Mouse (Mus musculus) spleen, adult 2 months (tissue): Measurements from ENCODE around the gene 2810006K23Rik. TPM values are rescaled to one million over a fixed set of nuclear protein-coding genes. Genes with fewer than 3 reads are reported as not detected.

Experiments
- DNase-seq, 2 experiments: peaks; one replicate each; pipeline versions ENCODE4 v3.0.0 to v3.0.0-alpha.2; 2012 to 2021; ENCODE audit warnings: low spot score in 2 of 2, low read depth in 1 of 2
- H3K27ac ChIP-seq: fragments of 200-500 bp; 2 replicates; pipeline ENCODE4 v1.5.1; 2012; ENCODE audit warnings: low read length, inconsistent platforms; ENCODE audit not compliant: insufficient read depth
- H3K27me3 ChIP-seq: fragments of 200-500 bp; 2 replicates; pipeline ENCODE4 v1.6.1; 2012; ENCODE audit warnings: mild to moderate bottlenecking, moderate library complexity, low read length, inconsistent platforms; ENCODE audit not compliant: control insufficient read depth, insufficient read depth
- H3K36me3 ChIP-seq: fragments of 200-500 bp; 2 replicates; pipeline ENCODE4 v1.6.1; 2012; ENCODE audit warnings: mild to moderate bottlenecking, low read length, inconsistent platforms; ENCODE audit not compliant: control insufficient read depth, insufficient read depth
- H3K4me1 ChIP-seq: fragments of 200-500 bp; 2 replicates; pipeline ENCODE4 v1.6.1; 2011; ENCODE audit warnings: inconsistent platforms; ENCODE audit not compliant: control insufficient read depth, insufficient read depth, insufficient read length
- H3K4me3 ChIP-seq: fragments of 200-500 bp; 2 replicates; pipeline ENCODE4 v1.5.1; 2011; ENCODE audit warnings: mild to moderate bottlenecking, inconsistent platforms; ENCODE audit not compliant: insufficient read depth, insufficient read length; ENCODE audit errors: extremely low read depth
- CTCF ChIP-seq: fragments of 200-500 bp; IDR thresholded peaks from 2 replicates; pipeline ENCODE4 v1.5.1; 2011; ENCODE audit warnings: mild to moderate bottlenecking, inconsistent platforms; ENCODE audit not compliant: insufficient read depth, insufficient read length, insufficient replicate concordance; ENCODE audit errors: extremely low read depth
- POLR2A ChIP-seq: fragments of 200-500 bp; IDR thresholded peaks from 2 replicates; pipeline ENCODE4 v1.6.1; 2011; ENCODE audit warnings: low read depth, low read length, inconsistent platforms
- WGBS: fragments of 180-500 bp; shearing (Covaris S2); methylation state at CpG from one replicate; pipeline ENCODE4 v1.1.7; 2018; 5-methylcytosine and 5-hydroxymethylcytosine counted together
- polyA plus RNA-seq: library from polyadenylated mRNA; depleted of rRNA; stranded (reverse); fragments of >200 nt; gene quantifications from 2 replicates; pipeline ENCODE4 v1.2.3, GENCODE M21; 2012

The 2810006K23Rik gene
- polyA plus RNA-seq, 1 experiment, result 2.7 TPM

- DNase-seq, result no peak
- no peaks in the 10 kb centered on the region for H3K27me3 ChIP-seq
- H3K4me1 ChIP-seq, result no peaks in the 10 kb centered on the region
- 89% methylated on average over 8 of the region's 8 CpGs for WGBS
- no peak overlapping the region for H3K27ac ChIP-seq
- peaks cover 9% of the 10 kb centered on the region for H3K36me3 ChIP-seq
- no peak overlapping the region for H3K4me3 ChIP-seq
- TF ChIP-seq CTCF, result no peak
- no peak for TF ChIP-seq POLR2A
Measured at GRCm38 (mm10) chr5:124342897-124343296, 15.0 kb downstream of the 2810006K23Rik start.

GRCm38 (mm10) chr5:124349196-124349595, 21.3 kb downstream of the 2810006K23Rik start:
- H3K27ac ChIP-seq, result no peak overlapping the region
- TF ChIP-seq POLR2A (no peak), CTCF (no peak)
- H3K4me3 ChIP-seq, result no peak overlapping the region
- peaks cover 22% of the 10 kb centered on the region for H3K36me3 ChIP-seq
- WGBS, result 98% methylated on average over 17 of the region's 17 CpGs
- H3K27me3 ChIP-seq, result no peaks in the 10 kb centered on the region
- H3K4me1 ChIP-seq, result peaks cover 26% of the 10 kb centered on the region
- DNase-seq, result no peak

GRCm38 (mm10) chr5:124350350-124350749, 22.5 kb downstream of the 2810006K23Rik start:
- WGBS, result 66% methylated on average over 2 of the region's 2 CpGs
- DNase-seq, result no peak
- Histone ChIP-seq H3K4me3 (no peak overlapping the region), H3K27me3 (no peaks in the 10 kb centered on the region), H3K36me3 (peaks cover 19% of the 10 kb centered on the region), H3K4me1 (peaks cover 28% of the 10 kb centered on the region), H3K27ac (0 out of 2 replicates have a peak overlapping the region, but pooled peaks have one; percentile 8)
- no peak for TF ChIP-seq POLR2A

GRCm38 (mm10) chr5:124351111-124351560, 23.2 kb downstream of the 2810006K23Rik start:
- Histone ChIP-seq H3K27me3 (no peaks in the 10 kb centered on the region), H3K4me1 (peaks cover 28% of the 10 kb centered on the region), H3K27ac (peak overlapping the region; percentile 8; the same call in 1 of the 2 replicates), H3K4me3 (no peak overlapping the region), H3K36me3 (peaks cover 17% of the 10 kb centered on the region)
- WGBS, result 39% methylated on average over 7 of the region's 7 CpGs
- DNase-seq, result no peak
- TF ChIP-seq POLR2A (no peak), CTCF (no peak)

- no peak for DNase-seq
- no peak for TF ChIP-seq POLR2A
- no peak for TF ChIP-seq CTCF
- 68% methylated on average over 3 of the region's 3 CpGs for WGBS
- Histone ChIP-seq H3K36me3 (peaks cover 13% of the 10 kb centered on the region), H3K27me3 (no peaks in the 10 kb centered on the region), H3K4me1 (peaks cover 28% of the 10 kb centered on the region), H3K4me3 (no peak overlapping the region), H3K27ac (peak overlapping the region; percentile 8; the same call in 1 of the 2 replicates)
Measured at GRCm38 (mm10) chr5:124351604-124352003, 23.7 kb downstream of the 2810006K23Rik start.

- peak overlapping the region; percentile 81; the same call in 1 of the 2 replicates for H3K4me3 ChIP-seq
- DNase-seq, result peak; percentile 19 to 42
- WGBS, result 9% methylated on average over 30 of the region's 30 CpGs
Measured at GRCm38 (mm10) chr5:124352141-124352920, 24.4 kb downstream of the 2810006K23Rik start.

GRCm38 (mm10) chr5:124353011-124353725, 25.3 kb downstream of the 2810006K23Rik start:
- WGBS, result under 1% methylated on average over 30 of the region's 32 CpGs
- DNase-seq, result peak in 1 of 2 experiments; percentile 26
- no peaks in the 10 kb centered on the region for H3K27me3 ChIP-seq
- peaks cover 28% of the 10 kb centered on the region for H3K4me1 ChIP-seq
- H3K27ac ChIP-seq, result peak overlapping the region; percentile 80
- H3K36me3 ChIP-seq, result peaks cover 12% of the 10 kb centered on the region
- TF ChIP-seq CTCF, result no peak
- no peak for TF ChIP-seq POLR2A
- peak overlapping the region; percentile 81 for H3K4me3 ChIP-seq

More at GRCm38 (mm10) chr5:124352141-124352920, 24.4 kb downstream of the 2810006K23Rik start:
- H3K4me1 ChIP-seq, result peaks cover 28% of the 10 kb centered on the region
- H3K27me3 ChIP-seq, result no peaks in the 10 kb centered on the region
- no peak for TF ChIP-seq POLR2A
- no peak for TF ChIP-seq CTCF
- H3K27ac ChIP-seq, result peak overlapping the region; percentile 5; the same call in 1 of the 2 replicates
- peaks cover 13% of the 10 kb centered on the region for H3K36me3 ChIP-seq
